Mouse (Mus musculus): ENCODE data around the gene Ccser1. TPM values are rescaled to one million over a fixed set of nuclear protein-coding genes. Genes with fewer than 3 reads are reported as not detected.
"Not testable (repeated sequence)": the region's sequence is repeated elsewhere in the genome, so short reads cannot be mapped to it uniquely, and the experiment has no call there.

Ccser1 gene
- total RNA-seq, 1 experiment from 2014 or later: not detected

DNA sequence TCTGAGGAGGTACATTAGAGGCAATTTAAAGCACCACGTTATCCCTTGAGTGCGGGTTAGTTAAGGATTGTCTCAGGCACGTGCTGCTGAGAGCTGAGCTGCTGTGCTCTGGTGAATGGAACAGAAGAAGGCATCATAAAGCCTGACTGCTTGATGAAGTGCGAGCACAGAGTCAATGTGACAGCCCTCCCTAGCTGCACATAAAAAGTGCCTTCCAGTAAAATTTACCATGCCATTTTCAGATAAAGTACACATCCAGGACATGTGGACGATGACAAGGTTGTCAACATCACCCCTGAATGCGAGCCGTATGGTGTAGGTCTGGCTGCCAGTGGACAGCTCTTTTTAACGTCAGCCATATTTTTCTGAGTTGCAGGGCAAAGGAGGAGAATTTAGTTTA is 35.6 kb downstream of the Ccser1 start:
- no peak for ATAC-seq (replicated peaks; ENCODE audit: insufficient number of reproducible peaks, low FRiP score, low TSS enrichment, poor library complexity, severe bottlenecking)

DNA sequence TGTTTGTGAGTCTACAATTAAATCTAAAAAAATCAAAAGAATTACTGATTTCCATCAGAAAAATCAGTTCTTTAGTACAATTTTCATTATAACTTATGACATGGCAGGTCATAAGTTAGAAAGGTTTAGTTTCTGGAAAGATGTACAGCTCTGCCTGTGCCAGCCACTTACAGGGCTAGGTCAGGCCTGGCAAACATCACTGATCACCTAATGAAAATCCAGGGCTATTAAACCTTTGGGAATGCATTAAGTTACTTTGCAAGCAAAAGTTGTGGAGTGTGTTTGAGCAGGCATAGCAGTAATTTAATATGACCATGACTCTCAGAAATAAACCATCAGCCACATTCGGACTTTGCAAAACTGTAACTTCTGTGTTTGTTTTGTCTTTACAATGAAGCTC is 36.4 kb downstream of the Ccser1 start:
- ATAC-seq (replicated peaks; ENCODE audit: insufficient number of reproducible peaks, low FRiP score, low TSS enrichment, poor library complexity, severe bottlenecking): no peak

DNA sequence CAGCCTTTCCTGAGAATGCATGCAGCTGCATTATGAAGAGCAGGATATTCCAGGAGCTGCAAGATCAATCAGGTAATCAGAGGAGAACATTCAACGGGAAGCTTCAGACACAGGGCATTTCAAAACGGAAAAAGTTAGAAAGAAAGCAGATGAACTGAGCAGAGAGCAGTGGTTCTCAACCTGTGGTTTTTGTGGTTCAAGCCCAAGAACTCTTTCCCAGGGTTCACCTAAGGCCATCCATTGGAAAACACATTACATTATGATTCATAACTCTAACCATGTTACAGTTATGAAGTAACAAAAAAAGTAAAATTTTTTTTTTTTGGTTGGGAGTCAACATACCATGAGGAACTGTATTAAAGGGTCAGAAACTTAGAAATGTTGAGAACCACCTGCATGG is 37.6 kb downstream of the Ccser1 start:
- no peak for ATAC-seq (replicated peaks; ENCODE audit: insufficient number of reproducible peaks, low FRiP score, low TSS enrichment, poor library complexity, severe bottlenecking)

DNA sequence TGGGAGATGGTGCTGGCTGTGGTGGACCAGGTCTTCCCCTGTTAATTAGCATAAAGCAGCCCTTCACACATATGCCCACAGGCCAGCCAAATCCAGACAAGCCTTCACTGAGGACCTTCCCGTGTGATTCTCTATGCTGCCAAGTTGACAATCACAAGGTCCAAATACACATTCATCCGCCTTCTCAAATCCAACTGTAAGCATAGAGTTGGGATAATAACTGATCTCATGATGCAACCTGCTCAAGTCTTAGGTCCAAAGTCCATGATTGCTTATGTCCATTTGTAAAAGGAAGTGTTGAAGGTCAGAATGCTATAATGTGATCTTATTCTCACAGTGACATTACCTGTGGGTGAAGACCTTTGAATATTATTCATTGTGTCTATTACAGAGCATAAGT is 43.4 kb downstream of the Ccser1 start:
- no peak for ATAC-seq (replicated peaks; ENCODE audit: insufficient number of reproducible peaks, low FRiP score, low TSS enrichment, poor library complexity, severe bottlenecking)

DNA sequence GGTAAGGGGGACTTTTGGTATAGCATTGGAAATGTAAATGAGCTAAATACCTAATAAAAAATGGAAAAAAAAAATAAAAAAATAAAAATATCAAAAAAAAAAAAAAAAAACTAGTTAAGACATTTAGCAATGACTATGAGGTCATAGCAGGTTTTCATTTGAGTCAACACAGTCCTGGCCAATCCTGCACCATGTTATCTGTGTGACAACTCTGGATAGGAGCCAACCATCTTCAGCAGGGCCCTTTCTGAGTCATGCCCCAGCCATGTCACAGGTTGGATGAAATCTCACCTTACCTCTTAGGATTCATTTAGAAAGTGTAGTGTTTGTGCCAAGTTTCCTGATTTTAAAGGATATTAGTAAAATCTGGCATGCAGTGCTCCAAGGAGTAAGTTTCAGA is 45.2 kb downstream of the Ccser1 start:
- ATAC-seq (replicated peaks; ENCODE audit: insufficient number of reproducible peaks, low FRiP score, low TSS enrichment, poor library complexity, severe bottlenecking): no peak

DNA sequence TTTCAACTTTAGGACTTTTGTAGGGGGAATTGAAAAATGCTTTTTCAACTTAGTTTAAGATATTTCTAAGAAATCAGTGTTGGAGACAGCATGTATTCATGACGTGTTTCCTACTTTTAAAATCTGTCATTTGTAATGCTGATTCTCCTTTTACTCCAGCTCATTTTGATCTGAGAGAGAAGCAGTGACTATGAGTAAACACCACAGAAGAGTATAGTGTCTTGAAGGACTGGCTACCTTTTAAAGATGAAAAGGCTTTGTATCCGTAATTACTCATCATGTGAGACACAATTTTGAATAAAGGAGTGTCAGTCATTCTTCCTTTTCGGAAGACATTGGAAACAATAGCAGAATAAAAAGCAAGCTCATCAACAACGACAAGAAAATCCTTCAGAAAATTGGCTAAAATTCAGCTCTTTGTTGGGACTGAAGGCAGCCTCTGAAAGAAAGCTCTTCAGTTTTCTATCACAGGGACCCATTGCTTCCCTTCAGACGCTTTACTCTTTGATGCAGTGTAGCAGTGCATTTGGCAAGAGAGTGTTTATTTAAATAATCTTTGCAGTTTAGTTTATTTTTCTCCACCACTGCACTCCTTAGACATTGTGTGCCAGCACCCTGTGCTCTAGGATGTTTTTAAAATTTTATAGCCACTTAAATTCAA is 50.1 kb downstream of the Ccser1 start:
- no peak for ATAC-seq (replicated peaks; ENCODE audit: insufficient number of reproducible peaks, low FRiP score, low TSS enrichment, poor library complexity, severe bottlenecking)

DNA sequence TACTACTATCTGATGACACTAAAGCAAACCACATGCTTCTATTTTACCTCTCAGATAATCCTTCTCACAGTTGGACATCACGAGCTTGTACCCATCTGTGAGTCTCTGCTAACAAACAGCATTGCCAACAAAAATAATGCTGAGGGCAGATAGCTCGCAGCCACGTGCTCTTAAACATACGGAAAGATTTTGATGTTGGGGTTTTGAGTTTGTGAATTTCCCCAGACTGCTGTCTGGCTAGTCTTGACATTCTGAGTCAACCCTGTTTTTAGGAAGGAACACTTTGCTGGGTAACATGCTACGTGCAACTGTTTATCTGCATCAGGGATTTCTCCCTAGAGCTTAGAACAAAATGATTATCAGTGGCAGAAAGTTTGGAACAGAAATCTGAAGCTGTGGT is 52.9 kb downstream of the Ccser1 start:
- ATAC-seq (replicated peaks; ENCODE audit: insufficient number of reproducible peaks, low FRiP score, low TSS enrichment, poor library complexity, severe bottlenecking): no peak

DNA sequence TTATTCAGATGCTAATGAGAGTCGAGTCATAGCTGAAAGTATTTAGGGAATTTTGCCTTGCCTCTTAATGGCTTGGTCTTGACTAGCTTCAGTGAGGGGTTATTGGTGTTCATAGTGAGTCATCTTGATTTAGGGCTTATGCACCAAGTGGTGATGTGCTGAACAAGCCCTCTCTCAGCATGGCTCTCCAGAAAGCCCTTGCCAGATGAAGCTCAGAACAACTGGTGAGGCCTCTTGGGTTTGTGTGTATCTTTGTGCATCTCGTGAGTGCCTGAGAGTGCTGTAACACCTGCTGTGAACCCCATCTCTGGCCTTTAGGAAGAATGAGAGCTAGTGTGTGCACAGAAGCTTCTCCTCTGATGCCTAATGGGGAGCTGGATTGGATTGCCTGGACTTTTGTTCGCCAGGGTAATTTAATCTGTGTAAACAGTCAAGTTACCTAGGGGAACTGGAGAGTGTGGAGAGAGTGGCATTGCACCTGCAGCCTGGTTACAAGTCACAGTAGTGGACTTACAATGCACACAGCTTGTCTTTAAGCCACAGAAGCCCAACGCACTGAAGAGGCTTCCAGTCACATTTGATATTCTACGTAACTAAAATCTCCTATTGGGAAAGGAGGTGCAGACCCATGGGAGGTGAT is 53.5 kb downstream of the Ccser1 start:
- ATAC-seq (replicated peaks; ENCODE audit: insufficient number of reproducible peaks, low FRiP score, low TSS enrichment, poor library complexity, severe bottlenecking): no peak

DNA sequence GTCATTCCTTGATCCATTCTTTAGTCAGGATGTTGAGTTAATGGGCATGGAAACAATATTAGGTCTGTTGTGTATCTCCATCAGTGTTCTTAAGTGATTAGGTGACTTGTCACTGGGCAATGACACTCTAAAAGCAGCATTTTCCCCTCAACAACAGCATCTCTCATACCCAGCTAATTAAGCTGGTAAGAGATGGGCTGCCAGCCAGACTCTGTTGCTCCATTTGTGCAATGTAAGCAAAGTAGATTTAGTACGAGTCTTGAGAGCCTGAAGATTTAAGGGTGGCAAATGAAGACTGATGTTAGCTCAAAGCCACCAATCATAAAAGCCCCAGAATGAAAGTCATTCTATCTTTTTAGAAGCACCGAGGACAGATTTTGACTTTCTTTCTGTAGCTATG is 60.5 kb downstream of the Ccser1 start:
- ATAC-seq (replicated peaks; ENCODE audit: insufficient number of reproducible peaks, low FRiP score, low TSS enrichment, poor library complexity, severe bottlenecking): no peak

DNA sequence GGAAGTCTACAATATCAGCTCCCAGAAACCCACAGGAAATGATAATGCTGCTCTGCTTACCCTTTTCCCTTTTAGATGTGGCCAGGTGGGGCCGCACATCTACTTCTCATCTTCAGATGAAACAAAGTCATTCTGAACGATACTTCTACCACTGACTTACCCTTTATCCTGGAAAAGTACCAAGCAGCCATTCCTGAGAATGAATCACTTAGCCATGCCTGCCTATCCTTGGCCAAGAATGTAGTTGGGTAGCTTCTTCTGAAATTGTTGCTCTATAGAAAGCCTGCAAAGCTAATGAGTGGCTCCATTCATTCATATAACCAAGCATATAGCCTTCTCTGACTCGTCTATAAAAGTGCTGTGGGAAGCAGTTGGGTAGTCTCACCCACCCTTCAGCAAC is 62.4 kb downstream of the Ccser1 start:
- no peak for ATAC-seq (replicated peaks; ENCODE audit: insufficient number of reproducible peaks, low FRiP score, low TSS enrichment, poor library complexity, severe bottlenecking)

DNA sequence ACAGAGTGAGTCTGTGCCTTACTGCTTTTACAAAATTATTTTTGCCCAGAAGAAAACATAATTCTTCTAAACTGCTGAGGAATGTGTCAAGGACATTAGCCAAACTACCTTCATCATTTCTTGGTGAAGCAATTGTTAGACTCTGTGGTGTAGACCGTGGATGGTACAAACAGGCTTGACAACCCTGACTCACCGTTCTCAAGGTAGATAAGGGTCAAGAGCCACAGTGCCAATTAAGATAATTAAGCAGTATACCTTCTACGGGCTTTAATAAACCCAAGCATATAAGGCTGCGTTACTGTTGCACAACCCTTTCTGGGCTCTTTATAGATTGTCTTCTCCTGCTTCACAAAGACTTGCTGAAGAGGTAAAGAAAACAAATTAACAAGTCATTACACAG is 66.4 kb downstream of the Ccser1 start:
- ATAC-seq (replicated peaks; ENCODE audit: insufficient number of reproducible peaks, low FRiP score, low TSS enrichment, poor library complexity, severe bottlenecking): no peak

DNA sequence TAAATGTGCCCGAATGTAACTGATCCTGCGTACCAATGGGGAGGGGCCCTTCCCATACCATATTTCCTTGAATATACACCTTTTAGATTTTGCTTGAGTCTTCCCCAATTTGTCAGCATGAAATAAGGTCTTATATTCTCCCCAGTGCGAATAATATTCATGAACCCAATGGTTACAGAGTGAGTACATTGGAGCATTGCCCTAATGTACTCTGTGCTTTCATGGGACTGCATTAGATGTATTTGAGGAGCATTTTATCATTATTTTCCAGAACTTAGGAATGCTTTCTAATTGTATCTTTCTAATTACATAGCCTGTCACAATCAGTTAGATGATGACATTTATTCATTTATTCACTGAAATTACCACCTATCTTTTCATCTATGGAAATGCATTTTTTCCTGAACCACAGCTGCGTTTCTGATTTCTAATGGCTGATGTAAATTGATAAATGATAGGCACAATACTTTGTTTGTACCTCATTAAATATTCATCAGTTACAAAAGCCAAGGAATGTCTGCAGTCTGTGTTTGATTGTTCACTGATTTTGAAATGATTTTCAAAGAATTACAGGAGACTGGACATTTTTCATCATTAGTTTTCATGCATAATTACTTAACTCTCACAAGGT is 67.8 kb downstream of the Ccser1 start:
- no peak for ATAC-seq (replicated peaks; ENCODE audit: insufficient number of reproducible peaks, low FRiP score, low TSS enrichment, poor library complexity, severe bottlenecking)

DNA sequence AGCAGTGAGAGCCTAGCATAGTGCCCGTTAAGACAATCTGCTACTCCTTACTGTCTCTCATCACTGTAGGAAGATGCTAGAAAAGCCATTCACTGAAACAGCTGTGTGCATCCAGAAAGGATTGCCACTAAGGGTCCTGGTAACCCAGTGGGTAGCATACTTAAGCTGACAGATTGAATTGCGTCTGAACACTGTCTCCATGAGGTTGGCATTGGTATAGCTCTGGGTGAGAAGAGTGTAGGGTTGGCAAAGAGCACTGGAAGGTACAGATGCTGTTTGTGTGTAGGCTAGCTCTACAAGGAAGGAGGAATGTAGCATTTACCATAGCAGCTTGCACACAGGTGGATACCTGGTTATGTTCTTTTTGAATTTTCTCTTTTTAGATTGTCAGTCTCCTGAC is 68.6 kb downstream of the Ccser1 start:
- ATAC-seq (replicated peaks; ENCODE audit: insufficient number of reproducible peaks, low FRiP score, low TSS enrichment, poor library complexity, severe bottlenecking): no peak

DNA sequence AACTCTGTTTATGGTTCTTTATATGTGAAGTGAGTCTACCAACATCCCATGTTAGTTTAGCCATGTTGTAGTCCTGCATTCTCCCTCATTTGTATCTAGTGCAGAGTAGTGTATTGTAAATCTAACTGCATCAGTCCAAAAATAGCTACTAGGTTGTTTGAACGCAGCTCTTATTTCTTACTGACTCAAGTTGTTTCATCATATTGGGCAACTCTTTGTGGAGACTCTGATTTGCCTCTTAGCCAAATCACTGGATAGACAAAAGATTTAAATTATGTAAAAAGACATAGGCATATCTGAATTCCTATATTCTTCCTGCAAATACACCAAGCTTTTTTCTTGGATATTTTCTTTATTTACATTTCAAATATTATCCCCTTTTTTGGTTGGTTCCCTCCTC is 71.1 kb downstream of the Ccser1 start:
- no peak for ATAC-seq (replicated peaks; ENCODE audit: insufficient number of reproducible peaks, low FRiP score, low TSS enrichment, poor library complexity, severe bottlenecking)

DNA sequence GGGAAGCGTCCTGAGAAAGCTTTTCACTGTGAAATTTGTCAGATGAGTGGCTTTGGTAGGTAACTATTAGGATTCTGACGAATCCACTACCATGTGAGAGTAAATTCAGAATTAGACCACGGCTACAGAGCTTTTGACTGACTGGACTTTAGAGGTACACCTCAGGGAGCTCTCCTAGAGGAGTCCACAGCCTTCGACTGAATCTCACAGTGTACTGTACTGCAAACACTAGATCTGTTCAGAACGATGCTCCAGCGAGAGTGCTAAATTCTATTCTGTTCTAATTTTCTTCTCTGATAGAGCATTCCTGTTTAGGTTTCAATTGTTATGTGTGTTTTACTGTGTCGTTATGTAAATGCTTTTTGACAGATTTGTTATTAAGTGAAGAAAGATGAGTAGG is 72.8 kb downstream of the Ccser1 start:
- no peak for ATAC-seq (replicated peaks; ENCODE audit: insufficient number of reproducible peaks, low FRiP score, low TSS enrichment, poor library complexity, severe bottlenecking)

DNA sequence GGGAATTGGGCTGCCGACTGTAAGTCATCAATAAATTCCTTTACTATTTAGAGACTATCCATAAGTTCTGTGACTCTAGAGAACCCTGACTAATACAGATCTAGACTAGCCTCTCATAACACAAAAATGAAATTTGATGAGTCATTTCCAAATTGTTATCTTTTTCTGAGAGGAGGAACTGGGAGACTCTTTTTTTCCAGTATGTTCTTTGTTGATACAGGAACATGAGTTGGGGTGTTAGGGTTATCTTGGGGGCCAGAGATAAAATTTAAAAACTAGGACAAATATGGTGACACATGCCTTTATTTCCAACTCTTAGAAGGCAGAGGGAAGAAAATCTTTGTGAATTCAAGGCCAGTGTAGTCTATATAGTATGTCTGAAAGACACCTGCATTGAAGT is 75.8 kb downstream of the Ccser1 start:
- ATAC-seq (replicated peaks; ENCODE audit: insufficient number of reproducible peaks, low FRiP score, low TSS enrichment, poor library complexity, severe bottlenecking): not testable (repeated sequence)

DNA sequence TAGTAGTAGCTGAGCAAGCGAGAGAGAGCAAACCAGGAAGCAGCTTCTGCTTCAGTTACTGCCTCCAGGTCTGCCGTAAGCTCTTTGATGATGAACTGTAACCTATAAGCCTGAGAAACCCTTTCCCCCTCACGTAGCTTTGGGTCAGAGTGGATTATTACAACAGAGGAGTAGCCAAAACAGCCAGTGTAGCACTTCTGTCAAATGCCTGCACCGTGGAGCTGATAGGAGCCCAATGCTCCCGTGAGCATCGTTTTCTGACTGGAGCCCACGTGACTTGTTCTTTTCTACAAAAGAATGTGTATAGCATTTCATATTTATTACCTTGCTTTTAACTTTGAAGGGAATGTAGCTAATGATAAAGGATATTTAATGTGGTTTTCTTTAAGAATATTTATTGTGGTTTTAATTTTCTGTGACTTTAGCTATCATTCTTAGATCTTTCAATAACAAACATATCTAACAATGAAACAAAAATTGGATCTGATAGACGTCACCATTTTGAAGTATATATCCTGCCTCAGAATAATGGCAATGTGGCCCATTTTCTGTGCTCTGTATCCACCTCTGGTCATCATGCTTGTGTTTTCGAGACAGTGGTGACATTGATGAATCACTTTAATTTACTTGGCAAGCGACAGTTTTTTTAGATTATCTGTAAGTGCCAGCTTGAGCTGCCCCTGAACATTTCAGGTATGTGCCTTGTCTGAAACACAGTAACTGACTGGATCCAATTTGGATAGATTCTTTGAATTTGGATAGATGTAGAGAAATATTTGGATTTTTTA is 78.9 kb downstream of the Ccser1 start:
- no peak for ATAC-seq (replicated peaks; ENCODE audit: insufficient number of reproducible peaks, low FRiP score, low TSS enrichment, poor library complexity, severe bottlenecking)

DNA sequence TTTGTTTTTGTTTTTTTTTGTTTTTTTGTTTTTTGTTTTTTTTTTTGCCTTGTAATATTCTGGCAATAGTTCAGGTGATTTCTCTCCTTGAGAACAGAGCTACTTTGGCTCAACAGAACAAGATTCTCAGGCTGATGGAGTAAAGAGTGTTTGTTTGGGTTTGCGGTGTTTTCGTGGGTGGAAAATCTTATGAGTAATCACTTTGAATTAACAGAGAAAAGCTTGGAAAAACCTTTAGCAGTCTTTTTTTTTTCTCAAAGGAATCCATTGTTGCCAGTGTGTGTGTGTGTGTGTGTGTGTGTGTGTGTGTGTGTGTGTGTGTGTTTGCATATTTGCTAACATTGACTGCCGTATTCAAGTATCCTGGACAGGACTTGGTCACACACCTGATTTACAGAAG is 81.3 kb downstream of the Ccser1 start:
- ATAC-seq (replicated peaks; ENCODE audit: insufficient number of reproducible peaks, low FRiP score, low TSS enrichment, poor library complexity, severe bottlenecking): no peak

DNA sequence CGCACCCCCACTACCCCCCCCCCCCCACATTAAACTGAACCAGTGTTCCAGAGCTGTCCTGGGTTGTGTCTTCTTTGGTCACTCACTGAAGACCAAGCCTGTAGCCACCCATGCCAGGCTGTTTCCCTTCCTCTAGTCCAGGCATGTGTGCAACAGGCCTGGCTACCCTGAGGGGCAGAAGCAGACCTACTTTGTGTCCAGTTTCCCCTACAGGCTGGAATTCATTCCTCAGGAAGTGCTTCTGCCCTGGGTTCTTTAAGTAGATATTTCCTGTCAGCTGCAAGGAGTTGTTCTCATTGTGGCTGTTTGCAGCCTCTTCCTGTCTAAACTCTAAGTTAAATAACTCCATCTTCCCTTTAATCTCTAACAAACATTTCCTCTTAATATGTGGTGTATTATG is 82.3 kb downstream of the Ccser1 start:
- ATAC-seq (replicated peaks; ENCODE audit: insufficient number of reproducible peaks, low FRiP score, low TSS enrichment, poor library complexity, severe bottlenecking): no peak

DNA sequence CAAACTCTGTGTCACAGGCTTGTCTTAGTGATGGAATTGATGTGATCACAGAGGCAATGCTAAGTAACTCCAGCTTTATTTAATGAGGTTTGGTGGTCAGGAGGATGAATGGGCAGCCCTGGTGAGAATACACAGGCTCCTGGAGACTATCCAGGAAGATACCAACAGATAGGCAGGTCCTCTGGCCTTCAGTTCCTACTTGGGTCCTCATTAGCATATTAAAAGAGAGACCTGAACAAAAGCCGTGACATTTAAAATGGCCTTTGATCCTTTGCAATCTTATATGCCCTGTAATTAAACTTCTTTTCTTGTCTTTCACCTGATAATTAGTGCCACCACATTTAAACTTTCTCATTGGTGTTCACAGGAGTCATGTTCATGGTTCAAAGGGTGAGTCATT is 83.2 kb downstream of the Ccser1 start:
- ATAC-seq (replicated peaks; ENCODE audit: insufficient number of reproducible peaks, low FRiP score, low TSS enrichment, poor library complexity, severe bottlenecking): no peak

Data from monocyte, adult 5-6 weeks (primary cell).